Mouse (Mus musculus): ENCODE measurements around the gene Fam219b. TPM values are rescaled to one million over a fixed set of nuclear protein-coding genes. Genes with fewer than 3 reads are reported as not detected.
A peak's percentile ranks its signal among the peaks of the same experiment; 100 is the strongest.

Gene Fam219b
- total and polyA plus RNA-seq, 2 experiments from 2014 or later: 25.1 to 26.8 TPM

GRCm38 (mm10) chr9:57510577-57510976 lies 26.8 kb upstream of the Fam219b start:
- ATAC-seq (no peak), DNase-seq (no peak)
- H3K9me3 ChIP-seq (ENCODE audit: low read length): no peaks in the 10 kb centered on the region
- no peaks in the 10 kb centered on the region for H3K27me3 ChIP-seq (ENCODE audit: insufficient read depth, low read length)
- no peak overlapping the region for H3K4me3 ChIP-seq (ENCODE audit: low read depth, low read length)
- H3K9ac ChIP-seq: no peak overlapping the region
- no peaks in the 10 kb centered on the region for H3K36me3 ChIP-seq (ENCODE audit: insufficient read depth)
- no peak for TF ChIP-seq CTCF (IDR thresholded peaks at IDR 0.05; ENCODE audit: low read depth)
- WGBS: 75% methylated on average over 2 of the region's 2 CpGs
- no peak overlapping the region for H3K27ac ChIP-seq (ENCODE audit: low read depth, low read length)
- no peak overlapping the region for H3K4me2 ChIP-seq (ENCODE audit: low read depth)
- no peaks in the 10 kb centered on the region for H3K4me1 ChIP-seq (ENCODE audit: insufficient read depth)

- 9% methylated on average over 3 of the region's 3 CpGs for WGBS
- TF ChIP-seq CTCF (IDR thresholded peaks at IDR 0.05; ENCODE audit: low read depth): peak; percentile 91
- no peaks in the 10 kb centered on the region for H3K27me3 ChIP-seq (ENCODE audit: insufficient read depth, low read length)
- H3K4me1 ChIP-seq (ENCODE audit: insufficient read depth): 0 out of 2 replicates have a peak, but pooled peaks cover 2% of the 10 kb centered on the region
- H3K9ac ChIP-seq: no peak overlapping the region
- H3K4me3 ChIP-seq (ENCODE audit: low read depth, low read length): no peak overlapping the region
- DNase-seq: peak; percentile 93
- H3K9me3 ChIP-seq (ENCODE audit: low read length): no peaks in the 10 kb centered on the region
- no peak overlapping the region for H3K4me2 ChIP-seq (ENCODE audit: low read depth)
- ATAC-seq: peak; percentile 44
- no peaks in the 10 kb centered on the region for H3K36me3 ChIP-seq (ENCODE audit: insufficient read depth)
- H3K27ac ChIP-seq (ENCODE audit: low read depth, low read length): peak overlapping the region; percentile 42; the same call in 1 of the 2 replicates
These were observed 20.2 kb upstream of the Fam219b start for GRCm38 (mm10) chr9:57517113-57517512.

GRCm38 (mm10) chr9:57520375-57521055 lies 16.8 kb upstream of the Fam219b start:
- Histone ChIP-seq H3K4me2 (ENCODE audit: low read depth) (peak overlapping the region; percentile 63), H3K9ac (peak overlapping the region; percentile 95), H3K9me3 (ENCODE audit: low read length) (no peaks in the 10 kb centered on the region), H3K4me3 (ENCODE audit: low read depth, low read length) (peak overlapping the region; percentile 92), H3K36me3 (ENCODE audit: insufficient read depth) (no peaks in the 10 kb centered on the region), H3K27ac (ENCODE audit: low read depth, low read length) (peak overlapping the region; percentile 86), H3K27me3 (ENCODE audit: insufficient read depth, low read length) (no peaks in the 10 kb centered on the region), H3K4me1 (ENCODE audit: insufficient read depth) (peaks cover 20% of the 10 kb centered on the region; the same call in 1 of the 2 replicates)
- 22% methylated on average over 16 of the region's 16 CpGs for WGBS
- no peak for DNase-seq
- peak; percentile 60 for ATAC-seq
- TF ChIP-seq CTCF (IDR thresholded peaks at IDR 0.05; ENCODE audit: low read depth): peak; percentile 25

- peak within 1 kb of the TSS; percentile 92 for H3K4me3 ChIP-seq (ENCODE audit: low read depth, low read length)
- H3K36me3 ChIP-seq (ENCODE audit: insufficient read depth): no peaks in the 10 kb centered on the region
- peaks cover 20% of the 10 kb centered on the region; the same call in 1 of the 2 replicates for H3K4me1 ChIP-seq (ENCODE audit: insufficient read depth)
- no peaks in the 10 kb centered on the region for H3K9me3 ChIP-seq (ENCODE audit: low read length)
- no peaks in the 10 kb centered on the region for H3K27me3 ChIP-seq (ENCODE audit: insufficient read depth, low read length)
- H3K9ac ChIP-seq: peak within 1 kb of the TSS; percentile 95
- WGBS: 3% methylated on average over 95 of the region's 95 CpGs
- DNase-seq (peak; percentile 96), ATAC-seq (peak; percentile 97)
- TF ChIP-seq CTCF (IDR thresholded peaks at IDR 0.05; ENCODE audit: low read depth): no peak; the same call in 1 of the 2 replicates
- H3K4me2 ChIP-seq (ENCODE audit: low read depth): peak within 1 kb of the TSS; percentile 63
- H3K27ac ChIP-seq (ENCODE audit: low read depth, low read length): peak within 1 kb of the TSS; percentile 86
These were observed 16.0 kb upstream of the Fam219b start, which contains the start of gene Cox5a for GRCm38 (mm10) chr9:57521056-57521911. Cox5a (plus strand) TSS chr9:57521274.

GRCm38 (mm10) chr9:57522114-57522860 lies 15.0 kb upstream of the Fam219b start:
- Histone ChIP-seq H3K9me3 (ENCODE audit: low read length) (no peaks in the 10 kb centered on the region), H3K27ac (ENCODE audit: low read depth, low read length) (peak overlapping the region; percentile 86; the same call in 1 of the 2 replicates), H3K27me3 (ENCODE audit: insufficient read depth, low read length) (no peaks in the 10 kb centered on the region), H3K4me1 (ENCODE audit: insufficient read depth) (peaks cover 20% of the 10 kb centered on the region; the same call in 1 of the 2 replicates), H3K4me2 (ENCODE audit: low read depth) (peak overlapping the region; percentile 63), H3K36me3 (ENCODE audit: insufficient read depth) (no peaks in the 10 kb centered on the region), H3K4me3 (ENCODE audit: low read depth, low read length) (peak overlapping the region; percentile 92), H3K9ac (peak overlapping the region; percentile 95)
- WGBS: 36% methylated on average over 7 of the region's 7 CpGs
- ATAC-seq (no peak), DNase-seq (no peak)
- TF ChIP-seq CTCF (IDR thresholded peaks at IDR 0.05; ENCODE audit: low read depth): no peak

- H3K27ac ChIP-seq (ENCODE audit: low read depth, low read length): no peak overlapping the region
- TF ChIP-seq CTCF (IDR thresholded peaks at IDR 0.05; ENCODE audit: low read depth): no peak
- no peaks in the 10 kb centered on the region for H3K27me3 ChIP-seq (ENCODE audit: insufficient read depth, low read length)
- H3K36me3 ChIP-seq (ENCODE audit: insufficient read depth): no peaks in the 10 kb centered on the region
- peak overlapping the region; percentile 92; the same call in 1 of the 2 replicates for H3K4me3 ChIP-seq (ENCODE audit: low read depth, low read length)
- peak overlapping the region; percentile 63 for H3K4me2 ChIP-seq (ENCODE audit: low read depth)
- ATAC-seq (no peak), DNase-seq (no peak)
- H3K9ac ChIP-seq: peak overlapping the region; percentile 95; the same call in 1 of the 2 replicates
- H3K4me1 ChIP-seq (ENCODE audit: insufficient read depth): peaks cover 20% of the 10 kb centered on the region; the same call in 1 of the 2 replicates
- WGBS: 72% methylated on average over 4 of the region's 4 CpGs
- no peaks in the 10 kb centered on the region for H3K9me3 ChIP-seq (ENCODE audit: low read length)
These were observed 14.5 kb upstream of the Fam219b start for GRCm38 (mm10) chr9:57522861-57523246.

Measured in forebrain, postnatal 0 days (tissue).